Mouse (Mus musculus) brain, embryonic 14.5 days (tissue): ENCODE measurements at regions not wholly inside any gene's neighbourhood (a gene's known extent, or its start where the extent isn't known, plus 50 kb on each side); places are given as distances from the start of the nearest gene placed in this dataset.

ENCODE experiments used
- DNase-seq: peaks from one replicate; pipeline ENCODE4 v3.0.0-alpha.2; 2011; ENCODE audit warnings: low read depth
- CTCF ChIP-seq: fragments of 200-500 bp; IDR thresholded peaks from 2 replicates; pipeline ENCODE4 v1.5.1; 2012; ENCODE audit warnings: inconsistent platforms, mild to moderate bottlenecking, moderate library complexity, borderline replicate concordance; ENCODE audit not compliant: insufficient read depth, insufficient read length; ENCODE audit errors: extremely low read depth
- POLR2A ChIP-seq: fragments of 200-500 bp; IDR thresholded peaks from 2 replicates; pipeline ENCODE4 v1.6.1; 2012; ENCODE audit warnings: mild to moderate bottlenecking, inconsistent platforms, borderline replicate concordance; ENCODE audit not compliant: poor library complexity, insufficient read depth, insufficient read length, severe bottlenecking; ENCODE audit errors: extremely low read depth

- TF ChIP-seq POLR2A: no peak
- no peak for TF ChIP-seq CTCF
- no peak for DNase-seq
These were observed 151.0 kb upstream of the 2610301B20Rik start for GRCm38 (mm10) chr4:10723341-10723740.

DNA sequence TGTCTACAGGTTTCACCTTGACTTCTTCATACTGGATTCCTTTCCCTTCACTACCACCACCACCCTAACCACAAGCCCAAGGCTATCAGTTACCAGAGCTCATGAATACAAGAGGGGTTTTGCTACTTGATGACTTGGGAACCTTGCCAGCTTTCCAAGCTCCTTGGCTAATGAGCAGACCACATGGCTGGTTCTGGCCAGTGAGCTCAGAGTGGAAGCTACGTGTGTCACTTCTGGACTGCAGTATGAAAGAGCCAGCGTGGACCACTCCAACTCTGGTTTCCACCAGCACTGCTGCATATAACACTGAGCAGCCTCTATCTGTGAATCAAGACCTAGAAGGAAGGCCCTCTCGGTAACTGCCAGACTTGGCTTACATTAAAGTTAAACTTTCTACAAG, 146.4 kb upstream of the 2610301B20Rik start:
- DNase-seq: peak; percentile 60
- TF ChIP-seq CTCF (no peak), POLR2A (no peak)

DNA sequence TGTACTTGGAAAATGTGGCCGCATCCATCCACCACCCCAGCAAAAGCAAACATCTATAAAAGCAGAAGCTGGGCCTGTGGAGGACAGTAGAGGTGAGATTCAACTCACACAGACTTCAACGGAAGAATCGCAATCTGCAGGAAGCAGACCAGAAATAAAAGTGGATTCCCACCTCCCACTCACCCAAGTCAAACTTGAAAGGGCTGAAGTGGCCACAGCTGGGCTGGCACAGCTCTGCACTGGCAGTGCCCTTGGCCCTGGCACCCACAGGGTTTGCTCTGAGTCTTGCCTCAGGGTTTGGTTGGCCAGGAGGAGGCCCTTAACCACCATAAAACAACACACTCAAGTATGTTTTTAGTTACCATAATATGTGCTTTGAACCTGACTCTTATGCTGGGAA, 129.1 kb upstream of the 2610301B20Rik start:
- no peak for DNase-seq
- TF ChIP-seq POLR2A (no peak), CTCF (no peak)

DNA sequence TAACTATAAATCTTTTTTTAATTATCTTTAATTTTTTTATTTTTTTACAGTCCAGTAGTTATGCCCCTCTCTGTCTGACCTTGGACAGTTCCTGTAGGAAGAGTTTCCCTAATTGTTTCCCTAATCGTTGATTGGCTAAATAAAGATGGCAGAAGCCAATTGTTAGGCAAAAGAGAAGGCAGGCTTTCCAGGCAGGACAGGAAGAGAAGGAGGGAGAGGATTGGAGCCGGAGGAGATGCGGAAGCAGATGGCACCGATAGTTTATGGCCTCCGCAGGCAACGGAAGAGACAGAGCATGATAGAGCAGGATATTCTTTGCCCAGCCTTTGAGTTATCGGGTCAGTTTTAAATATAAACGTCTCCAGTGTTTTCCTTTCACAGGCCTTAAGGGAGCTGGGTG, 125.5 kb upstream of the 2610301B20Rik start:
- DNase-seq: no peak
- no peak for TF ChIP-seq POLR2A
- no peak for TF ChIP-seq CTCF

- DNase-seq: peak; percentile 28
These were observed 123.8 kb upstream of the 2610301B20Rik start for GRCm38 (mm10) chr4:10750377-10751062.

- DNase-seq: no peak
- TF ChIP-seq POLR2A: no peak
- no peak for TF ChIP-seq CTCF
These were observed 121.1 kb upstream of the 2610301B20Rik start for GRCm38 (mm10) chr4:10753176-10753575.

GRCm38 (mm10) chr4:10759491-10759890, 114.8 kb upstream of the 2610301B20Rik start:
- no peak for DNase-seq
- TF ChIP-seq POLR2A: no peak
- no peak for TF ChIP-seq CTCF

DNA sequence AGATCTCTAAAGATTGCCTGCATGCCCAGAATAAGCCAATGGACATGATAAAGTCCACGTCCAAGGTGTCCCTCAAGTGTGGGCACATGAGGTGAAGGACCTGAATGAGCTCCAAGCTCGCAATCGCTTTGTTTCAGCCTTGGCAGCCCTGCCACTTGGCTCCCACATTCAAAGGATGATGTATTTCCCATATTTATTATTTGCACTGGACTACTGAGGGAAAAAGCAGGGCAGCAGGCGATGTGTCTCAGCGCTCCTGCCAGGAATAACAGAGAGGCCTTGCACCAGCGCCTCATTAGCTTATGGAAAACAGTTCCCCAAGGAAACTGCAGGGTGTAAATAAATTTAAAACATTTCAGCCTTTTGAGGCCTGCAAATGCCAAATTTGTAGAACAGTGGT, 106.6 kb upstream of the 2610301B20Rik start:
- TF ChIP-seq POLR2A: no peak
- TF ChIP-seq CTCF: no peak
- peak; percentile 57 for DNase-seq

- DNase-seq: no peak
- TF ChIP-seq CTCF (no peak), POLR2A (no peak)
These were observed 104.2 kb upstream of the 2610301B20Rik start for GRCm38 (mm10) chr4:10770026-10770643.

- DNase-seq: peak; percentile 77
These were observed 99.6 kb upstream of the 2610301B20Rik start for GRCm38 (mm10) chr4:10774557-10775215.

GRCm38 (mm10) chr4:10786701-10787100, 87.6 kb upstream of the 2610301B20Rik start:
- TF ChIP-seq CTCF (no peak), POLR2A (no peak)
- DNase-seq: no peak

More at GRCm38 (mm10) chr4:10774557-10775215, 99.6 kb upstream of the 2610301B20Rik start:
- TF ChIP-seq POLR2A (no peak), CTCF (no peak)

DNA sequence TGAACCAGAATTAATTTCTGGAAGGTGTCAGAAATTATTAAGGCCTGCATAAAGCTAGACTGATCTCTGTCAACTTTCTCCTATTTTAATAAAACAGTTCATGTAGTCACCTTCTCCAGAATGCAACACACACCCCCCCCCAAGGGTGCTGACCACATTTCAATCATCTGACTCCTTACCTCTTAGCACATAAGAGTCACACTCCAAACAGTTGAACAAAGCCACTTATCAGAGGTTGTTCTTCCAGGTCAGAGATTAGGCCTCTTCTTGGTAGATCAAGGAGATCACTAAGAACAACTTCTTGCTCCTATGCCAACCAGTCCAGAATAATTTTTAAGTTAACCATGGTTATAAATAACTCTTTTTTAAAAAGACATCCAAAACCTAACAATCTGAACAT, 86.0 kb upstream of the 2610301B20Rik start:
- DNase-seq: no peak
- TF ChIP-seq CTCF (no peak), POLR2A (no peak)

DNA sequence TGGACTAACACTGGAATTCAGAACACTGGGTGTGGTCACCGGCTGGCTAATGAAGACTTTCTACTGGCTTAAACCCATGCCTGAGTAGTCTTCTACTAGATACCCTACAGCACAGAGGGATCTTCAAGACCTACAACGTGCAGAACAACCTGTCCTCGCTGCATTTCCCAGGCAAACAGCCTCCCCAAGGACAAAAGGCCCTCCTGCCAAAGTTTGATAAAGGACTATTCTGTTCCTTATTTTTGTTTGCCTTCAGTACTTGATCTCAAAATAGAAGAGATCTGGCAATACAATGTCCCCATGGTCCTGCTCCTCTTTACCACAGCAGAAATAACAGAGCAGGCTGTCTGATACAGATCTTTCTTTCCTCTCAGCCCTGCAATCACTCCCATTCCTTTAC, 85.2 kb upstream of the 2610301B20Rik start:
- no peak for TF ChIP-seq CTCF
- TF ChIP-seq POLR2A: no peak

More for the DNA sequence above, 85.2 kb upstream of the 2610301B20Rik start:
- no peak for DNase-seq
